Mouse (Mus musculus) brain, embryonic 14.5 days (tissue): ENCODE measurements around the gene Rcn3.
A peak's percentile ranks its signal among the peaks of the same experiment; 100 is the strongest.

Experiments
- CTCF ChIP-seq: fragments of 200-500 bp; IDR thresholded peaks from 2 replicates; pipeline ENCODE4 v1.5.1; 2012; ENCODE audit warnings: inconsistent platforms, mild to moderate bottlenecking, moderate library complexity, borderline replicate concordance; ENCODE audit not compliant: insufficient read depth, insufficient read length; ENCODE audit errors: extremely low read depth
- POLR2A ChIP-seq: fragments of 200-500 bp; IDR thresholded peaks from 2 replicates; pipeline ENCODE4 v1.6.1; 2012; ENCODE audit warnings: mild to moderate bottlenecking, inconsistent platforms, borderline replicate concordance; ENCODE audit not compliant: poor library complexity, insufficient read depth, insufficient read length, severe bottlenecking; ENCODE audit errors: extremely low read depth

- TF ChIP-seq CTCF: no peak
- TF ChIP-seq POLR2A: peak; percentile 29; the same call in 1 of the 2 replicates
These were observed 38.0 kb downstream of the Rcn3 start for GRCm38 (mm10) chr7:45053931-45054510.
